Mouse (Mus musculus) frontal cortex, adult (tissue): ENCODE results near the gene Kdm1b.
A peak's percentile ranks its signal among the peaks of the same experiment; 100 is the strongest.

ENCODE experiments used
- ATAC-seq: cut with Nextera tagmentation; 2 replicates; pipeline ENCODE4 v1.9.2; 2017; ENCODE audit warnings: mild to moderate bottlenecking, moderate library complexity, mixed read lengths; ENCODE audit not compliant: low TSS enrichment

Kdm1b gene

DNA sequence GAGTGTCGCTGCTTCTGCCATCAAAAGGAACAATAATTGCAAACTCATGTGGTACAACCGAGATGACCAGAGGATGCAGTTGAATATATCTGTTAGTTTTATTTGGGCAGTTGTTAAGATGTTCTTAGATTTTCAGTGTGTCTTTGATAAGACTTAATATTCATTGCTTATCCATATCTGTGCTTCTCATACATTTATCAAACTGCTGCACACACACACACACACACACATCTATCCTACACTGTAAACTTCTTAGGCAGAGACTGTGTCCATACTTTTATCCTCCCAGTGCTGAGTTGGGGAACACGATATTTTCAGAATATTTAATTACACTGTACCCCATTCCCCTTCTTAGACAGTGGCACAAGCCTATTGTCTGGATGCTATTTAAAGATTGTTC, 67.9 kb downstream of the Kdm1b start:
- no peak for ATAC-seq

DNA sequence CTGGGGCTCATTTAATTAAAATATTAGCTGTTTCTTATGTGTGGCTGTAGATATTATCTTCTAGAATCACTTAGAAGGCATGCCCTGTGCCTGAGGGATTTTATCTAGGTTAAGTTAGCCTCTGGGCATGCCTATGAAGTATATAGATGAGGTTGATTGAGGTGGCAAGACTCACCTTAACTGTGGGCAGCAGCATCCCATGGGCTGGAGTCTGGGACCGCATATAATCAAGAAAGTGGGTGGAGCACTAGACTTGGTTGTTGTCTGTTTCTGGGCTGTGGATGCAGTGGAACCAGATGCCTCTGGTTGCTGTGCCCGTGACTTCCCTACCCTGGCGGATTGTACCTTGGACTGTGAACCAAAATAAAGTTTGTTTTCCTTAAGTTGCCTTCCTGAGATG, 68.8 kb downstream of the Kdm1b start:
- ATAC-seq, result no peak

- no peak for ATAC-seq
These were observed 69.6 kb downstream of the Kdm1b start for GRCm38 (mm10) chr13:47112924-47113323.

DNA sequence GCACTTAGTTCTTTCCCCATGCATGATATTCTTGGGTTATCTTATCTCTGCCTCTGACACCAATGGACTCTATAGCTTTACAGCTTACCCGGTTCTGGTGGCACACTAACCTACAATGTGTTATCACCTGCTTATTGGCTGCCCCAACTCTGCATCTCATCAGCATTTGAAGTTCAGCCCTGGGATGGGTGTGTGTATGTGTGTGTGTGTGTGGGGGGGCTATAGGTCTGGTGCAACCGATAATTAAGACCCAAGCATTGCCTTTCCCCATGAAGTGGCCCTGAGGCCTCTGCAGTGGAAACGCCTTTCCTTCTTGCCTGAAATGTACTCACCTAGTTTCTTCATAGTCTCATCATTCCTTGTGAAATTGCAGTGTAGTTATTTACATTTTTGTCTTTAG, 72.7 kb downstream of the Kdm1b start:
- no peak for ATAC-seq

DNA sequence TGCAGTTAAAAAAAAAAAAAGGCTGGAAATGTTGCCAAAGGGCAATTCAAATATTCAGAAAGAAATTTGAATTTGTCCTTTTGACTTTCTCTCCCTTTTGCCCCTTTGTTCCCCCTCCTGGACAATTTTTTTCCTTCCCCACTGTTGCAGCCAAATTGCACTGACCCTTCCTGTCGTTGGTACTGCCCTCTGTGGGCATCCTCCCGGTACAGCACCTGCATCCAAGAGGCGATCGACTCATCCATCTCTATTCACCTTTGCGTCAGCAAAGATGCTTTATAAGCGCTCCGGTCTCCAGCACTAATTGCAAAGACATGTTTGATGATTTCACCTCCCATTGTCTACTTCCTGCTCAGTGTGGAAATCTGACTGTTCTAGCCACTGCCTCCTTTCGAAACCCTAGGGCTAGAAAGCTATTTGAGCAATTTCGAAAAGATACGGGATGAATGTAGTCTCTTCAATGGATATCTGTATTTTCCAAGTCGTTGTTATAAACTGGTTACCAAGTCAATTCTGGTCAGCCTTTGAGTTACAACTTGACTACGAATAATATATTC, 78.1 kb downstream of the Kdm1b start:
- no peak for ATAC-seq

GRCm38 (mm10) chr13:47122537-47123430, 79.5 kb downstream of the Kdm1b start, which contains the start of gene Rnf144b:
Rnf144b (plus strand) TSS chr13:47122656.
- ATAC-seq, result peak; percentile 85

DNA sequence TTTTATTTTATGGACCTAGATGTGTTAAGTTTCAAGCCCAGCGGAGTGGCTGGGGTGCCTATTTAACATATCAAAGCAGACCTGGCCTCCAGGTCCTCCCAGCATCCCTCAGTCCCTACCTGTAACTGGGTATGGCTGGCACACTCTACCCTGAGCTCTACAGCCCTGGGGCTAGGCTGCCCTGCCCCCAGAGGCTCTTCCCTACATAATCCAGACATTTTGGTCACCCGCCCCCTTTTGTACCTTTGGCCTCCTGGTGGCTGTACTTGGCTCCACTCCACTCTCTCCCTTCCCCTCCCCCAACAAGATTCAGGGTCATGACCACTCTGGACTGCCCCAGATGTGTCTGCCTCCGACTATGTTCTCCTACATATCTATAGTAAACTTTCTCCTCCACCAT, 81.2 kb downstream of the Kdm1b start:
- no peak for ATAC-seq

DNA sequence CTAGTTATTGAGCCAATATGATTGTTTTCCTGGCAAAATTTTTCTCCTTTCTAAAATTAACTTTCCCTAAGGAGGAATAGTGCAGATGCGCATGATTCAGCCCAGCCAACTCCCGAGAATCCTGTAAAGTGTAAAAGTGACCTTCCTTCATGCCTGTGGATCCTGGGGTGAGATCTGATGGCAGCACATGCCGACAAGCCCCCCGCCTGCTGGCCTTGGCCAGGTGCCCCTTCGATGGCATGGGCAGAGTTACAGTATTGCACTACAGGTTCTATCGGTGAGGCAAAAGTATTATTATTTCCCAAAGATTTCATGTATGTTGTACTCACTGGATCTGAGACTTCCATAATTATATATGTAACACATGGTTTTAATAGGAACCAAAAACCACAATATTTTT, 81.7 kb downstream of the Kdm1b start:
- ATAC-seq, result no peak

DNA sequence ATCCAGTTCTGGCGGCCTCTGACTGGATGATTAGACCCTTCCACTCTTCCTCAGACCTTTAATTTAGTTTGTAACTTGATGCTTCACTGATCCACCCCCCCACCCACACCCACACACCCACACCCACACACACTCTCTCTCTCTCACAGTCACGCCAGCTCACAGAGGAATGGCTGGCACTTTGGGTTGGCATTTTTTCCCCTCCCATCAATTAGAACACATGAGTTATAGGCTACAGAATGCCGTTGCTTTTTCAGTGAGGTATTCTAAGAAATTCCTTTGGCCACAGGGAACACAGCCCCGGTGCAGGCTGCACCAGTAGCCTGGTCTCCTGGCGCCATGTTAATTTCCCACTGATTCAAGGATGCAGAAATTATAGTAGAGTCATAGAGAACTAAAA, 82.3 kb downstream of the Kdm1b start:
- no peak for ATAC-seq

DNA sequence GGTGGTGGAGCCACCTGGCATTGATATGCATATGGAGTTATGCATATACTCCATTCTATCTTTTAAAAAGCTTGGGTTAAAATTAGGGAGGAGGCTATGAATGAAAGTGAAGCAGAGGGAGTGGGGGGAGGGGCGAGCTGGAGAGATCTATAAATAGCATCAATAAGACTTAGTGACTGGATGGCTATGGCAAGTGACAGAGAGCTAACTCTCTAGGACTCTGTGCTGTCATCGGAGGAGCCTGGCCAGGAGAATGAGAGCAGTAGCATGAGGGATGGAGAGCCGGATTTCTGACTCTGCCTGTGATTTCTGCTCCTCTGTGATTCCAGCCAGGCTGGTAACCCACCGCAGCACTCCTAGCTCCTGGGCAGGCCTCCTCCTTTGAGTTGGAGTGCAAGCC, 85.8 kb downstream of the Kdm1b start:
- ATAC-seq, result no peak

GRCm38 (mm10) chr13:47133058-47133457, 89.8 kb downstream of the Kdm1b start:
- ATAC-seq, result no peak

DNA sequence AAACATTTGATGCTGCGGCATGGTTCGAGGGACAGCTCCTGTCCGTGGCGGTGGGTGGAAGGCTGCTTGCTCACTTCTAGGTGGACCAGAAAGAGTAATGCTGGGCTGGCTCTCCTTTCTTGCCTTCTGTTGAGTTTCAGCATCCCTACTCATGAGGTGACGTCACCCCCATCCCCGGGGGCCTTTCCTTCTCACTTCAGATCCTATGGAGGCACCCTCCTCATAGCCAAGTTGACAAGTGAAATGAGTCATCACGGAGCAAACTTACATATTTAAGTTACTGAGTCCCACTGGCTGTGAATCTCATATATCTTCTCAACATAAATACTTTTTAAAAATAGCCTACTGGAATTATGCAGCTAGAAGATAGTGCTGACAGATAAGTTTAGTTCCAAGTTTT, 91.5 kb downstream of the Kdm1b start:
- ATAC-seq, result peak; percentile 95
